Mouse (Mus musculus) gastrocnemius, adult 2 months (tissue): Measurements from ENCODE around the gene Lao1. TPM values are rescaled to one million over a fixed set of nuclear protein-coding genes. Genes with fewer than 3 reads are reported as not detected.

Experiments used
- DNase-seq: peaks from one replicate; pipeline ENCODE4 v3.0.0; 2022
- H3K27ac ChIP-seq: fragments of 200-600 bp; 2 replicates; pipeline ENCODE4 v1.8.1; 2022; ENCODE audit warnings: mild to moderate bottlenecking
- H3K4me3 ChIP-seq: fragments of 200-600 bp; 2 replicates; pipeline ENCODE4 v1.8.1; 2022; ENCODE audit warnings: mild to moderate bottlenecking, moderate library complexity
- CTCF ChIP-seq: fragments of 200-600 bp; IDR thresholded peaks from 2 replicates; pipeline ENCODE4 v1.8.1; 2022; ENCODE audit warnings: antibody characterized with exemption, mild to moderate bottlenecking, moderate library complexity
- intact Hi-C: fragments of 180-260 bp; cut with DNase I; formaldehyde crosslinking; loops from one replicate; pipeline ENCODE4 v1.15.1; 2025
- total RNA-seq, 2 experiments: library from RNA; stranded (reverse); gene quantifications; 2 replicates each; pipeline ENCODE4 v1.2.3; 2021

Gene Lao1
- total RNA-seq, 2 experiments from 2014 or later: 0.28 to 0.64 TPM

DNA sequence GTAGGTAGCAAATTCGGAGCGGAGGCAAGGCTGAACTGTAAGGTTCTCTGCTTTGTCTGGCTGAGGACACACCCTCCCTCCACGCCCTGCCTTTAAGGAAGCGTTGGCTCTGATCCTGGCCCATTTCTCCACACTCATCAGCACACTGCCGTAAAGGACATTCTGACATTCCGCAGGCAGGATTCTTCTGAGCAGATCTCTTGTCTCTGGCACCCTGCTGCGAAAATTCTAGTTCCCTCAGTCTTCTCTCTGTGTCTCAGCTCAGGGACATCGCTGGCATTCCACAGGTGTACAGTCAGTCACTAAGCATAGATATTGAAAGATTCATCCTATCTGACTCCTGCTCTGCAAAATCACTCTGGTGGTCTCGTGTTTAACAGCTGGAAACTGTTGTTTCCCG, 40.3 kb downstream of the Lao1 start:
- DNase-seq: no peak
- TF ChIP-seq CTCF: no peak
- intact Hi-C loops: no loop called here
- Histone ChIP-seq H3K4me3 (no peak overlapping the region), H3K27ac (no peak overlapping the region)

DNA sequence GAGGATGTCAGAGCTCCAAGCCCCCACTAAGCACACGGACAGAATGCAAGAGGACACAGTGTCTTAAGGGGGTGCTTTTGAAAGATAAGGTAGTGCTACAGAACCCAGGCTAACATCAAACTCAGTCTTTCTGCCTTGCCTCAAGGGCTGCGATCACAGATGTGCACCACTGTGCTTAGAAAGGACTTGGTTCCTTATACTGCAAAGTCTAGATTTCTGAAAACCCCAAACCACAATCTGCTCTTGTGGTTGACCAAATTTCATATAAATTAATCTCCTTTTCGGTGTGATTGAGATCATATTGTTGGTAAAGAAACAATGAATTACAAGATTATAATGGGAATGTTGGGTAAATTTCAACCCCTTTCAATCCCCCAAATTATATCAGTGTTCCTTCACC, 41.1 kb downstream of the Lao1 start:
- DNase-seq: no peak
- Histone ChIP-seq H3K27ac (no peak overlapping the region), H3K4me3 (no peak overlapping the region)
- intact Hi-C loops: no loop called here
- TF ChIP-seq CTCF: no peak

DNA sequence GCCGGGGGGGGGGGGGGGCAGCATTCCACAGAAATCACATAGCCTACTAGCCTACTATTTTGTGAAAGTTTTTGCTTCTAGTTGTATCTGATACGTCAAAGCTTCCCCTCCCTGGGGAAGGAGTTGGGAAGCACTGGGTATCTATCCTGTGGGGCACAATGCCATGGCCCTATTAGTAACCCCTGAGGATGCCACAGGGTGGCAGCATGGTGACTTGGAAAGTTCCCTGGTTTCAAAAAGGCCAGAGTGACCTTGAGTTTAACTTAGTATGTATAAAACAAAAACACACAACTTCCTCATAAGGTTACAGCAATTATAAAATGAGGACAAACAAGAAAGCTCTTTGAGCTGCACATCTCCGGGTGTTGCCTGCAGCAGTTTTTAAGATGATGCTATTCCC, 42.8 kb downstream of the Lao1 start:
- intact Hi-C loops: loop anchor here (2.0 kb wide), 1 partner anchor 201 kb away; no protein-coding TSS in a partner anchor
- DNase-seq: no peak
- H3K4me3 ChIP-seq: no peak overlapping the region
- H3K27ac ChIP-seq: no peak overlapping the region
- TF ChIP-seq CTCF: peak; percentile 31

DNA sequence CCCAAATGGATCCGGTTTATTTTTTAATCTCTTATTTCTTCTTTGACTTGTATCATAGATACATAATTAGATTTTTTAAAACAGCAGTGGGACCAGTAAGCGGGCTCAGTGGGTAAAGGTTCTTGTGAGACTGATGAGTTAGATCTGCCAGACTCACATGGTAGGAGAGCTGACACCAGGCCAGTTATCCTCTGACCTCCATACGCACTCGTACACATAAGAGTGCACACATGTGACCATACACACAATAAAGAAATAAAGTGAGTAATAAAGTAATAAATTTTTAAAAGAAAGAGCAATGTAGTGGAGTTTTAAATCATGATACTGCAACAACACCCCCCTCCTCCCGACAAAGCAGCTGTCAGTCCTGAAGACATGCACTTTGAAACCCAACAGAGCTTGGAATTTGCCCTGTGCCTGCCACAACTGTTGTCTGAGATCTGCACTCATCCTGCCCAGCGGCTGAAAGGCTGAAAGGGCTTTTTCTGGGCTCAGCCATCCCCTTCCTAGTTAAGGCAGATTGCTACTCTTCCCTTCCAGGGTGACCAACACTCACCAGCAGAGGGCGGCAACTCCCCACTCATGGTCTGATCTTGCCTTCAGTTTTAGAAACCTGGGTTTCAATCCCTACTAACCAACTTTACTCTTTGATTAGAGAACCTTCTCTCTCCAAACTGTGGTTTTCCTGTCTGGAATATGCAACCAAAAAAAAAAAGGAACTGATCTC, 43.4 kb downstream of the Lao1 start:
- no peak overlapping the region for H3K27ac ChIP-seq
- H3K4me3 ChIP-seq: no peak overlapping the region
- peak; percentile 86 for DNase-seq
- intact Hi-C loops: loop anchor here (1.0 to 2.0 kb wide), 2 partner anchors 164 to 200 kb away; no protein-coding TSS in a partner anchor
- peak; percentile 94 for TF ChIP-seq CTCF

DNA sequence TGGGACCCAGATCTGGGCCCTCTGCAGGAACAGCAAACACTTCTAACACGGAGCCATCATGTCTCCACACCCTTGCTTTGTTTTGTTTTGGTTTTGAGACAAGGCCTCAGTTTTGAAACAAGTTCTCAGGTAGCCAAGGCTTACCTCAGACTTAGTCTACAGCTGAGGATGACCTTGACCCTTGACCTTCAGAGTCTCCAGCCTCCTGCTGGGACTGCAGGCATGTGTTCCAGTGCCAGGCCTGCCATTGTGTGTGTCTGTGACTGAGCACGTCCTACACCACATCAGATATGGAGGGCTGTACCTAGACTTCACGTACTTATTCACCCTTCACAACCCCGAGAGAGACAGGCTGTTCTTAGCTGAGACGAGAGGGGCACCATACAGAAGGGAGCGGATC, 46.2 kb downstream of the Lao1 start:
- no peak for DNase-seq
- intact Hi-C loops: no loop called here

DNA sequence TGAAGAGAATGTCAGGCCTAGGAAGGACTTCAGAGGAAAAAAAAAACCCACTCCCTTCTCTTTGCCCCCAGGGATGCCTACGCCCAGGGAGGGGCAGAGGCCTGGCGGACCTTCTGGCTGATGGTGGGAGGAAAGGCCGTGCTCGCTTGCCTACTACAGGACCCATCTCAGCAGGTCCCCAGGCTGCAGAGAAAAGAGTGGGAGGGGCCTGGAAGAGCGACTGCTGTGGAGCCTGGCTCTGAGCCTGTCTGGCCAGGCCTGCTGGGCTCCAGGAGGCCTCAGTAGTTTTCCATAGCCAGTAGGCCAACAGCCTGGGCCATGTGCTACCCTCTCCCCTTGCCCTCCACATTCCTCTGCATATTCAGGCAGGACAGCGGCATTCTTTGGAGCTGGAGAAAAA, 47.1 kb downstream of the Lao1 start:
- intact Hi-C loops: no loop called here
- no peak for TF ChIP-seq CTCF

More for the DNA sequence above, 46.2 kb downstream of the Lao1 start:
- H3K4me3 ChIP-seq: no peak overlapping the region
- H3K27ac ChIP-seq: no peak overlapping the region
- no peak for TF ChIP-seq CTCF

DNA sequence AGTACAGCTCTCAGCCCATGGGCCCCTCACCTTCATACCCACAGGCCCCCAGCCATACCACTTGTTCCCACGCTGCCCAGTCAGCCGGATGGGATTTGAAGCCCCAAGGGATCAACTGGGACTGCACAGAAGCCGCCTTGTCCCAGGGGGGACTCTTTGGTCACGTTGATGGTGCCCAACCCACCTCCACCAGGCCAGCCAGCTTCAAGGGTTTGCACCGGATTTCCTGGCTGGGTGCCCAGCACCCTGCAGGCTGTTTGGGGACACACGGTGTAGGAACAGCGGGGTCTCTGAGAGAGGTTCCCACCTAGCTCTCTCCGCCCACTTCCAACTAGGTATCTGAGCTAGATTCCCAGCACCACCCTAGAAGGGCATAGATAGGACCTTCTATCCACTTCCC, 48.4 kb downstream of the Lao1 start:
- H3K27ac ChIP-seq: no peak overlapping the region
- H3K4me3 ChIP-seq: no peak overlapping the region
- intact Hi-C loops: no loop called here
- TF ChIP-seq CTCF: no peak
- DNase-seq: no peak

More for the DNA sequence above, 47.1 kb downstream of the Lao1 start:
- DNase-seq: peak; percentile 53
- Histone ChIP-seq H3K4me3 (no peak overlapping the region), H3K27ac (peak overlapping the region; percentile 4; the same call in 1 of the 2 replicates)

DNA sequence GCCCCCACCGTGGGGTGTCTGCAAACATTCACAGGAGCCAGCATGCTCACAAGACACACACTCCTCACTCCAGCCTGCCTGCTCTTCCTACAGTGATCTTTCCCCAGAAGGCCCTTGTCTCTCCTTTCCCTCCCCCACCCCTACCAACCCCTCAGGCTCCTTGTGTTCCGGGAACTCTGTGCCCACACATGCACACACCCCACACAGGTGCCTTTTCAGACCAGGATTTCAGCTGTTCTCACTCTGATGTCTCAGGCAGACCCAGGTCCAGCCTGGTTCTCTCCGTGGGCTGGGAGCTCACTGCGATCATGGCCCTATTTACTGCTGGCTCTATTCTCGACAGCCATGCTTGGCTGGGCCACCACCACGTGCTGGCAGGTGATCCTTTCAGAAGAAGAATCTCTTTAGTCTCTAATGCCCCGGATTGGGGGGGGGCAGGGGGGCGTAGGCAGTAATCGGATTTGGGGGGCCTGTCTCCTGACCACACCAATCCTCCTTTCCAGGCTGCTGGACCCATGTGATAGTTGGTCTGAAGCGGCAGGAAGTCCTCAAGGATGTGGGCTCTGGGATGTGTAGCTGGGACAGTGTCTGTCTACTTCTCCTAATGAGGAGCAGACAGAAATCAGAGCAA, 49.8 kb downstream of the Lao1 start:
- Histone ChIP-seq H3K27ac (no peak overlapping the region), H3K4me3 (no peak overlapping the region)
- no peak for TF ChIP-seq CTCF
- no peak for DNase-seq
- intact Hi-C loops: no loop called here

DNA sequence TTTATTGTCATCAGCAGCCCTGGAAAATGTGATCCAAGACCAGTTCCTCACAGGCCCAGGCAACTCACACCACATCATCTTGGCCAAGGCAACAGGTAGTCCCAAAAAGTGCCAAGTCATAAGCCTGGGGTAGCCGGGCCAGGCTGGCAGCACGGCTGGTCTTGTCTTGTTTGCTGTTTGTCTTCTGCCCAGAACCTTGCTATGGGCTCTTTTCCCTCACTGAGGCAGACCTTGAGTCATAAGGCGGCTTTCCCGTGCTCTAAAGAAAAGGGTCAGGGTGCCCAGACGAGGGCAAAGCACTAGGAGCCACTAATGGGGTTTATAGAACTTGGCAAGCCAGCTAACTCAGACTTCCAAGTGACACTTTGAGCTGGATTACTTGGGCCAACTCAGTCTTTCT, 51.7 kb downstream of the Lao1 start:
- no peak overlapping the region for H3K4me3 ChIP-seq
- no peak for TF ChIP-seq CTCF
- no peak overlapping the region for H3K27ac ChIP-seq
- intact Hi-C loops: no loop called here
- DNase-seq: no peak

DNA sequence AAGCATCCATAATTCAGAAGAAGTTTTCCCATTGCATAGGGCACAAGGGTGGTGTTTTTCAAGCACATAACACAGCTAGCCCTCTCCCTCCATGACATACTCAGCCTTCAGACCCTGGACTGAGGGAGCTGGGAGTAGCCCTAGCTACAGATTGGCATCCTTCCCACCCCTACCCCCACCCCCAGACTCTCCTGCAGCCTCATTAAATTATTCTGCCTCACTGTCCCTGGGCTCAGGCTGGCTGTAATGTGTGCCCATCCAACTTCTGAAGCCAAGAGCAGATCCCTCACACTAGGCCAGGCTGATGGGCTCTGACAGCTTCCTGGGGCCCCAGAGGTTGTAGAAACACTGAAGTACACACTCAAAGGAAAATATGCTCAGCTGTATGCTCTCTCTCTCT, 53.6 kb downstream of the Lao1 start:
- intact Hi-C loops: no loop called here
- Histone ChIP-seq H3K4me3 (no peak overlapping the region), H3K27ac (no peak overlapping the region)
- no peak for TF ChIP-seq CTCF
- no peak for DNase-seq

DNA sequence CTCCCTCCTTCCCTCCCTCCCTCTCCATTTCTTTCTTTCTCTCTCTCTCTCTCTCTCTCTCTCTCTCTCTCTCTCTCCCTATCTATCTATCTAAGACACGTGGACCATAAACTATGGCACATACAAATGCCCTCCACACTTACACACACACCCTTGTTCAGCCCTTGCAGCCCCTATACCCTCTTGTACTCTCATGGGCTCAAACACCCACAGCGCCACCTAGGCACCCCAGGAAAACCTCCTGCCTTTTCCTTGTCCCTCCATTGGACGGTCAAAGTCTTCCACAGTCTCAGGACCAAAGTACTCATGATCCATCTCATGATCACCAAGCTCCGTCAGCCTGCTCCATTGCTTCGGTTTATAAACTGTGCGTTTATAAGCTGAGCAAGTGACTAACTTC, 54.2 kb downstream of the Lao1 start:
- Histone ChIP-seq H3K4me3 (no peak overlapping the region), H3K27ac (no peak overlapping the region)
- TF ChIP-seq CTCF: no peak
- intact Hi-C loops: no loop called here
- DNase-seq: no peak

DNA sequence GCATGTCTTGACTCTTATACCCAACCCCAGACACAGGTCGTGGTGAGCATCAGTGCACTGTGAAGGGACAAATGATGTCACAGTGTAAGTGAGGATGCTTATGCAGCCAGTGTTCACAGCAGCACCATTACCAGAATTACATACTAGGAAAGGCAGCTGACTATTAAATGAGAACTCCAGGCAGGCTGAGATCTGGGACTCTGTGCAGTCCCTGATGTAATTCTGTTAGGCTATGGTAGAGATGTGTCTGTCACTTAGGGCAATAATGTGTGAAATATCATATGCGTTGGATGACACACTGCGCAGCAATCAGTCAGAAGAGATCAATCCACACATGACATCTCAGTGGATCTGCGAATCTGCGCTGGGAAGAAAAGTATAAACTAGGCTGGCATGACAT, 55.7 kb downstream of the Lao1 start:
- no peak for TF ChIP-seq CTCF
- no peak for DNase-seq
- Histone ChIP-seq H3K4me3 (no peak overlapping the region), H3K27ac (no peak overlapping the region)
- intact Hi-C loops: no loop called here

Other genes starting within 250 kb of the Lao1 start
- not detected for gene Olfr1340, start 241.4 kb upstream of the Lao1 start, total RNA-seq
- not detected for gene Olfr1339, start 229.4 kb upstream of the Lao1 start, total RNA-seq
- not detected for gene Olfr1338, start 202.8 kb upstream of the Lao1 start, total RNA-seq
- not detected for gene Olfr1337, start 179.0 kb upstream of the Lao1 start, total RNA-seq
- gene Olfr1335, start 151.6 kb upstream of the Lao1 start, total RNA-seq: not detected
- not detected for gene Olfr1333, start 125.3 kb upstream of the Lao1 start, total RNA-seq
- not detected for gene Olfr1331, start 96.9 kb upstream of the Lao1 start, total RNA-seq
- not detected for gene Olfr1330, start 73.0 kb upstream of the Lao1 start, total RNA-seq
- gene Olfr1329, start 44.1 kb upstream of the Lao1 start, total RNA-seq: not detected
- not detected for gene Olfr1328, start 23.0 kb upstream of the Lao1 start, total RNA-seq
- 1 to 10 TPM; 5.1 to 6.3 TPM for gene Slc2a1, start 147.1 kb downstream of the Lao1 start, total RNA-seq
- gene Zfp691, start 212.6 kb downstream of the Lao1 start, total RNA-seq: 10 to 100 TPM; 16.8 to 26.4 TPM
- not detected for gene Ermap, start 228.4 kb downstream of the Lao1 start, total RNA-seq
- gene Svbp, start 233.7 kb downstream of the Lao1 start, total RNA-seq: 10 to 100 TPM in 1 of 2 experiments, 1 to 10 TPM in 1; 9.7 to 11.9 TPM